In the genomic region with DNA sequence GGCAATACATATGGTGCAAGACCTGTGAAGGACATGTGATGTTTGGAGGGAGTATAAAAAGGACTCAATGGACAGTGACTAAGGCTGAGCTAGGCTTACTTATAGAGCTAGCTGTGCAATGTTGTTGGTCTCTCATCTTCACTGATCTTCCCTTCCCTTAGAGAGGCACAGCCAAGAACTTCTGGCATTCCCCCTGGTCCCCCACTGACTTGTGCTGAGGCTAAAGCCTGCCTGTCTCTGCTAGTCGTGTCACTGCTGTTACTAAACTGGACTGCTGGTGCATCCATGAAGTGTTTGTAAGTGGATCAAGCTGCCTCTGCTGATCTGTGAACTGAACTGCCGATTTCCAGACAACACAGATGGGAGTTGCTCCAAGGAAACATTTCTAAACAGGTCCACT, we compare ENCODE assay signal across 13 mouse cellular contexts.
"Had no signal": no experiment of that assay in that cellular context is flagged by ENCODE, and none has a peak within 500 bp of the region (broad histone marks: within the 10 kb centered on the region; RNA-seq: fewer than 3 reads in every experiment).

No protein-coding gene starts in this region.

- H3K27ac ChIP-seq: layer of hippocampus, adult 2 months; limb, embryonic 15.5 days; liver, embryonic 12.5 days; midbrain, embryonic 10.5 days; neural tube, embryonic 13.5 days had no signal

- H3K4me1 ChIP-seq: limb, embryonic 15.5 days; liver, embryonic 12.5 days; midbrain, embryonic 10.5 days; neural tube, embryonic 13.5 days had no signal

- H3K4me3 ChIP-seq: layer of hippocampus, adult 2 months; limb, embryonic 15.5 days; liver, embryonic 12.5 days; midbrain, embryonic 10.5 days; neural tube, embryonic 13.5 days had no signal

- H3K27me3 ChIP-seq: limb, embryonic 15.5 days; liver, embryonic 12.5 days; neural tube, embryonic 13.5 days had no signal

- H3K9ac ChIP-seq: limb, embryonic 15.5 days; liver, embryonic 12.5 days; lung, embryonic 14.5 days; neural tube, embryonic 13.5 days had no signal

- ATAC-seq: liver, embryonic 12.5 days had no signal

- H3K36me3 ChIP-seq: limb, embryonic 15.5 days; liver, embryonic 12.5 days; midbrain, embryonic 10.5 days; neural tube, embryonic 13.5 days had no signal

- DNase-seq: kidney, adult 18-20 months; kidney, postnatal 10 days; kidney, postnatal 4 days; lung, embryonic 14.5 days; lung, postnatal 4 days; midbrain, embryonic 14.5 days; retina, postnatal 1 day; thymus, postnatal 4 days had no signal

- H3K9me3 ChIP-seq: limb, embryonic 15.5 days; liver, embryonic 12.5 days; midbrain, embryonic 10.5 days; neural tube, embryonic 13.5 days had no signal

- H3K4me2 ChIP-seq: limb, embryonic 15.5 days; liver, embryonic 12.5 days; lung, embryonic 14.5 days; neural tube, embryonic 13.5 days had no signal
